Mouse (Mus musculus) embryonic fibroblast, embryonic 13.5 days (primary cell): ENCODE measurements around the gene Oard1. TPM values are rescaled to one million over a fixed set of nuclear protein-coding genes. Genes with fewer than 3 reads are reported as not detected.

Experiments
- H3K27ac ChIP-seq: 2 replicates; pipeline ENCODE4 v1.5.1; 2012; ENCODE audit warnings: low read length, control low read depth, inconsistent platforms; ENCODE audit not compliant: insufficient read depth
- H3K4me1 ChIP-seq: 2 replicates; pipeline ENCODE4 v1.6.1; 2011; ENCODE audit warnings: low read length; ENCODE audit not compliant: control insufficient read depth, insufficient read depth
- H3K4me3 ChIP-seq: 2 replicates; pipeline ENCODE4 v1.5.1; 2011; ENCODE audit warnings: mild to moderate bottlenecking, control low read depth, low read length; ENCODE audit not compliant: insufficient read depth
- CTCF ChIP-seq: IDR thresholded peaks from 2 replicates; pipeline ENCODE4 v1.5.1; 2011; ENCODE audit warnings: mild to moderate bottlenecking, control low read depth, low read length, moderate library complexity, borderline replicate concordance; ENCODE audit not compliant: insufficient read depth
- POLR2A ChIP-seq: IDR thresholded peaks from 2 replicates; pipeline ENCODE4 v1.6.1; 2011; ENCODE audit warnings: low read depth, mild to moderate bottlenecking, control low read depth, low read length, moderate library complexity
- polyA plus RNA-seq: library from polyadenylated mRNA; stranded (reverse); fragments of >200 nt; gene quantifications from 2 replicates; pipeline ENCODE4 v1.2.4, GENCODE M21; 2011; ENCODE audit warnings: low read depth; ENCODE audit not compliant: missing spikeins, insufficient read length

Oard1 gene
- polyA plus RNA-seq, 1 experiment = 18.9 TPM

GRCm38 (mm10) chr17:48376102-48376501 is 33.7 kb upstream of the Oard1 start:
- Histone ChIP-seq H3K27ac (no peak overlapping the region), H3K4me3 (no peak overlapping the region), H3K4me1 (no peaks in the 10 kb centered on the region)
- TF ChIP-seq CTCF (no peak), POLR2A (no peak)

GRCm38 (mm10) chr17:48379050-48379449 is 30.8 kb upstream of the Oard1 start:
- no peak overlapping the region for H3K4me3 ChIP-seq
- H3K4me1 ChIP-seq = no peaks in the 10 kb centered on the region
- no peak overlapping the region for H3K27ac ChIP-seq
- TF ChIP-seq CTCF (no peak), POLR2A (no peak)

- H3K27ac ChIP-seq = no peak overlapping the region
- no peaks in the 10 kb centered on the region for H3K4me1 ChIP-seq
- H3K4me3 ChIP-seq = no peak overlapping the region
- TF ChIP-seq CTCF (no peak), POLR2A (no peak)
Observed at GRCm38 (mm10) chr17:48385786-48386461, 23.9 kb upstream of the Oard1 start.

GRCm38 (mm10) chr17:48388666-48389065 is 21.1 kb upstream of the Oard1 start:
- TF ChIP-seq POLR2A (no peak), CTCF (no peak)
- Histone ChIP-seq H3K4me3 (no peak overlapping the region), H3K4me1 (no peaks in the 10 kb centered on the region), H3K27ac (no peak overlapping the region)

- Histone ChIP-seq H3K27ac (no peak overlapping the region), H3K4me1 (no peaks in the 10 kb centered on the region), H3K4me3 (no peak overlapping the region)
- TF ChIP-seq POLR2A (no peak), CTCF (no peak)
Observed at GRCm38 (mm10) chr17:48389442-48389841, 20.4 kb upstream of the Oard1 start.

- no peak for TF ChIP-seq CTCF
- no peaks in the 10 kb centered on the region for H3K4me1 ChIP-seq
- no peak overlapping the region for H3K4me3 ChIP-seq
- H3K27ac ChIP-seq = no peak overlapping the region
Observed at GRCm38 (mm10) chr17:48391446-48391845, 18.4 kb upstream of the Oard1 start.

GRCm38 (mm10) chr17:48392616-48393015 is 17.2 kb upstream of the Oard1 start:
- Histone ChIP-seq H3K4me1 (no peaks in the 10 kb centered on the region), H3K4me3 (no peak overlapping the region), H3K27ac (no peak overlapping the region)
- no peak for TF ChIP-seq CTCF

- no peak for TF ChIP-seq CTCF
- TF ChIP-seq POLR2A = no peak
Observed at GRCm38 (mm10) chr17:48401710-48402109, 8.1 kb upstream of the Oard1 start.

GRCm38 (mm10) chr17:48402751-48403150 is 7.1 kb upstream of the Oard1 start:
- peaks cover 6% of the 10 kb centered on the region for H3K4me1 ChIP-seq
- no peak for TF ChIP-seq CTCF
- no peak for TF ChIP-seq POLR2A
- H3K27ac ChIP-seq = no peak overlapping the region
- no peak overlapping the region for H3K4me3 ChIP-seq

More at GRCm38 (mm10) chr17:48401710-48402109, 8.1 kb upstream of the Oard1 start:
- Histone ChIP-seq H3K4me1 (no peaks in the 10 kb centered on the region), H3K4me3 (no peak overlapping the region), H3K27ac (no peak overlapping the region)

- TF ChIP-seq POLR2A (no peak), CTCF (no peak)
- H3K4me3 ChIP-seq = no peak overlapping the region
- peaks cover 6% of the 10 kb centered on the region for H3K4me1 ChIP-seq
- no peak overlapping the region for H3K27ac ChIP-seq
Observed at GRCm38 (mm10) chr17:48403848-48404247, 6.0 kb upstream of the Oard1 start.
